Mouse (Mus musculus) heart, embryonic 11.5 days (tissue): ENCODE results near the gene Pms2. TPM values are rescaled to one million over a fixed set of nuclear protein-coding genes. Genes with fewer than 3 reads are reported as not detected.

Experiments used
- ATAC-seq: fragments of 200-750 bp; cut with Nextera tagmentation; replicated peaks from 2 replicates; pipeline ENCODE4 v1.8.0; 2017; ENCODE audit warnings: moderate library complexity; ENCODE audit not compliant: insufficient number of reproducible peaks, low FRiP score, low TSS enrichment
- H3K27ac ChIP-seq: fragments of 300-500 bp; sonication (generic); 2 replicates; pipeline ENCODE4 v1.5.1; 2014; ENCODE audit warnings: mild to moderate bottlenecking, low read depth, low read length
- H3K27me3 ChIP-seq: fragments of 300-500 bp; sonication (generic); 2 replicates; pipeline ENCODE4 v1.6.1; 2014; ENCODE audit warnings: mild to moderate bottlenecking, low read length, mixed read lengths; ENCODE audit not compliant: control insufficient read depth, insufficient read depth
- H3K36me3 ChIP-seq: fragments of 300-500 bp; sonication (generic); 2 replicates; pipeline ENCODE4 v1.6.1; 2014; ENCODE audit warnings: mild to moderate bottlenecking, low read length, moderate library complexity, mixed read lengths; ENCODE audit not compliant: control insufficient read depth, insufficient read depth
- H3K4me1 ChIP-seq: fragments of 300-500 bp; sonication (generic); 2 replicates; pipeline ENCODE4 v1.6.1; 2014; ENCODE audit warnings: low read length; ENCODE audit not compliant: control insufficient read depth, insufficient read depth
- H3K4me2 ChIP-seq: fragments of 300-500 bp; sonication (generic); 2 replicates; pipeline ENCODE4 v1.6.1; 2014; ENCODE audit warnings: mild to moderate bottlenecking, moderate library complexity
- H3K4me3 ChIP-seq: fragments of 300-500 bp; sonication (generic); 2 replicates; pipeline ENCODE4 v1.5.1; 2014; ENCODE audit warnings: low read depth, low read length
- H3K9ac ChIP-seq: fragments of 300-500 bp; sonication (generic); 2 replicates; pipeline ENCODE4 v1.6.1; 2014; ENCODE audit warnings: mild to moderate bottlenecking, low read depth, low read length, moderate library complexity
- H3K9me3 ChIP-seq: fragments of 300-500 bp; sonication (generic); replicated peaks from 2 replicates; pipeline ENCODE4 v1.6.1; 2016; ENCODE audit warnings: low read length; ENCODE audit not compliant: control insufficient read depth
- WGBS: fragments of 180-500 bp; shearing (Covaris S2); extraction: QIAGEN DNeasy Blood & Tissue Kit; methylation state at CpG from one replicate; pipeline ENCODE4 v1.1.7; 2014; ENCODE audit not compliant: insufficient replicate concordance; 5-methylcytosine and 5-hydroxymethylcytosine counted together
- polyA plus RNA-seq: library from polyadenylated mRNA; unstranded; fragments of >200 nt; fragmentation: Nextera tagmentation; extraction: Ambion mirVana; gene quantifications from 2 replicates; pipeline ENCODE4 v1.2.1, GENCODE M21; 2014

Pms2 gene
- polyA plus RNA-seq, 1 experiment from 2014 or later = 27.8 TPM

DNA sequence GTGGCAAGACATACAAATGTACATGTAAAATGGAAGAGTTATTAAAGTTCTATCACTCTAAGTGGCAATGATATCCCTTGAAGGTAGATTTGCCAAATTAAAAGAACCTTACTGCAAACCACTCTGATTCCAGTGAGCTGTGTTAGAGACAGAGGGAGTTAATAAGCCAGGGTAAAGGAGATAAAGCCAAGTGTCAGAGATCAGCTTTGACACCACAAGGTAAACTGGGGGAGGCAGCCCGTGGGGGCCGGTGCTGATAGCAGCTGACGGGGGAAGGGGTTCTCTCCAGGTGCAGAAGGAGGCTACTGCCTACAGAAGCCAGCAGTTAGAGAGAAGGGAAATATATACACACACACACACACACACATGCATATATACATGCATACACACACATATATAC, 62.9 kb downstream of the Pms2 start:
- Histone ChIP-seq H3K9ac (no peak overlapping the region), H3K4me1 (0 out of 2 replicates have a peak, but pooled peaks cover 4% of the 10 kb centered on the region), H3K36me3 (no peaks in the 10 kb centered on the region), H3K27ac (no peak overlapping the region), H3K4me3 (no peak overlapping the region), H3K9me3 (no peaks in the 10 kb centered on the region), H3K4me2 (no peak overlapping the region), H3K27me3 (no peaks in the 10 kb centered on the region)
- whole genome bisulfite sequencing = 14% methylated on average over 3 of the region's 3 CpGs
- ATAC-seq = no peak

GRCm38 (mm10) chr5:143974931-143975630, 65.3 kb downstream of the Pms2 start:
- Histone ChIP-seq H3K9ac (no peak overlapping the region), H3K4me3 (no peak overlapping the region), H3K27ac (no peak overlapping the region), H3K4me1 (0 out of 2 replicates have a peak, but pooled peaks cover 4% of the 10 kb centered on the region), H3K9me3 (no peaks in the 10 kb centered on the region), H3K27me3 (no peaks in the 10 kb centered on the region), H3K4me2 (no peak overlapping the region), H3K36me3 (no peaks in the 10 kb centered on the region)
- ATAC-seq = peak; percentile 69; the same call in 1 of the 2 replicates
- WGBS = 47% methylated on average over 4 of the region's 4 CpGs

DNA sequence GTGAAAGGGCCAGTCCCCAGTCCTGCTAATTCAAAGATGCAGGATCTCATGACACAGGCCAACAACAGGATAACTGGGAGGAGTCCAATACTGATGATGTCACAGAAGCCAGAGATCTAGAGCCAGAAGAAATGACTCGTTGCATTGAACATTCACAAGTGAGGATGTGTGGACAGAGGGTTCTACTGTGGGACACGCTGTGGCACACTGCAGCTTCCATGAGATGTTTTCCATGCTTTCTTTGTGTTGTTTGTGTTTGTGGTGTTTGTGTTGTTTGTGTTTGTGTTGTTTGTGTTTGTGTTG, 65.8 kb downstream of the Pms2 start:
- Histone ChIP-seq H3K4me2 (no peak overlapping the region), H3K27me3 (no peaks in the 10 kb centered on the region), H3K9ac (no peak overlapping the region), H3K9me3 (no peaks in the 10 kb centered on the region), H3K4me1 (0 out of 2 replicates have a peak, but pooled peaks cover 4% of the 10 kb centered on the region), H3K27ac (no peak overlapping the region), H3K36me3 (no peaks in the 10 kb centered on the region), H3K4me3 (no peak overlapping the region)
- ATAC-seq = no peak
- 67% methylated on average over 2 of the region's 2 CpGs for WGBS

DNA sequence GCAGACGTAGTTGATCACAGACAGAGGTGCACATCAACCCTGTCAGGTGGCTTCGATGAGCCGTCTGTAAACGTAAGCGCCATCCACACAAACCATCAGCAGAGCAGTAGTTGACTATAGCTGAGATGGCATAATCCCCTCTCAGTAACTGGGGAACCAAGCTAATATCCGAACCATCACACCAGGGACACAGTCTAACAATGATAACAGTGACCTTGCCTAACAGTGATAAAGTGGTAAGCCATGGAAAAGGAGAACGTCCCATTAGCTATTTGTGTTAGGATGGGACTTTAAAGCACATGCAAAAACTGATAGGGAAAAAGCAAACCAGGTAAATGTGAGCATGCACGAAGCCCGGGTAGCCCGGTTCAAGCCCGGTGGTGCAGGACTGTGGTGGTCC, 66.5 kb downstream of the Pms2 start:
- Histone ChIP-seq H3K36me3 (no peaks in the 10 kb centered on the region), H3K27me3 (no peaks in the 10 kb centered on the region), H3K9ac (0 out of 2 replicates have a peak overlapping the region, but pooled peaks have one; percentile 22), H3K9me3 (no peaks in the 10 kb centered on the region), H3K4me1 (peaks cover 8% of the 10 kb centered on the region; the same call in 1 of the 2 replicates), H3K27ac (no peak overlapping the region), H3K4me2 (no peak overlapping the region), H3K4me3 (no peak overlapping the region)
- no peak for ATAC-seq
- WGBS = 75% methylated on average over 11 of the region's 11 CpGs

DNA sequence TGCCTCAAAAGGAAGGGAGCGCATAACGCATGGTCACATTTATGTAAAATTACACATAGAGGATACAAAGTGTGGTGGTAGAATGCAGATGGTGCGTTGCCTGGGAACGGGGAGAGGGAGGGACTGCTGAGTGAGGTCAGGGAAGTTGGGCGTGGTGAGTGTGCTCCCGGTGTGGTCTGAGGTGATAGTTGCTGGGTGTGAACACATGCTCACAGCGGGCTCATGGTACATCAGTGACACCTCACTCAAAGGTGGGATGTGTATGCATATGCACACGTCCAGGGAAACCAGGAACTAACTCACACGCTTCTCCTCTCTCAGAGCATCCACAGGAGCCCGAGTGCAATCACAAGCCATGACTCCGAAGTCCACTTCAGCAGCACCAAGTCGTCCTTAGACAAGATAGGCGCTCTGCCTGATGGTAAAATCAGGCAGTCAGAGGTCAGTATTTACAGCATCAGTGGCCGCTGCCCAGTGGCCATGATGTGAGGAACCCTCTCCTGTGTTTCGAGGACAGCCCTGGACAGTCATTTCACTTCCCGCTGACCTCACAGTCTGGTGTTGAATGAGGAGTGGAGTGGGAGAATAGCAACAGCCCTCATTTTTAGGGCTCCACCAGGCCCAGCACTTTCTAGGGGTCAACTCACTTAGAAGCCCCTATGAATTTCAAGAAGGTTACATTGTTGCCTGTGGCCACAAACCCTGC, 67.1 kb downstream of the Pms2 start:
- H3K4me3 ChIP-seq = no peak overlapping the region
- 0 out of 2 replicates have a peak, but pooled peaks have one; percentile 61 for ATAC-seq
- no peaks in the 10 kb centered on the region for H3K27me3 ChIP-seq
- peaks cover 8% of the 10 kb centered on the region; the same call in 1 of the 2 replicates for H3K4me1 ChIP-seq
- H3K4me2 ChIP-seq = no peak overlapping the region
- no peak overlapping the region for H3K9ac ChIP-seq
- no peaks in the 10 kb centered on the region for H3K36me3 ChIP-seq
- no peaks in the 10 kb centered on the region for H3K9me3 ChIP-seq
- H3K27ac ChIP-seq = no peak overlapping the region
- WGBS = 54% methylated on average over 16 of the region's 16 CpGs

DNA sequence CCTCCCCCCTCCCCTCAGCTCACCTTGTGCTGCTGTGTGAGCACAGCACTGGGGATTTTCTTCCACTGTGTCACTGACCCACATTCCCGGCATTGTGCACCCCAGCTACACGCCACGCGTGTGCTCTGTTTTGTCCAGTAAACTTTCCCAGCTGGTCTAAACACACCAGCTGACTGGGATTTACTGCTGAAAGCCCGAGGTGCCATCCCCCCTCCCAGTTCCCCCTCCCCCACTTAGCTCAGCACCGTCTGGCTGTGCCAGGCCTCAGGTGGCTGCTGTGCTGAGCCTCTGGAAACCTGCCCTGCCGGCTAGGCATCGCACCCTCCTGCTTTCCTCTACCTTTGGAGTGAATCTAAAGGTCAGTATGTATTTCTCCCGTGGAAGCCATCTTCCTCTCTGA, 71.1 kb downstream of the Pms2 start:
- WGBS = 28% methylated on average over 9 of the region's 9 CpGs
- ATAC-seq = no peak
- Histone ChIP-seq H3K4me2 (peak overlapping the region; percentile 14; the same call in 1 of the 2 replicates), H3K27ac (no peak overlapping the region), H3K27me3 (no peaks in the 10 kb centered on the region), H3K4me3 (no peak overlapping the region), H3K4me1 (peaks cover 4% of the 10 kb centered on the region; the same call in 1 of the 2 replicates), H3K36me3 (peaks cover 3% of the 10 kb centered on the region; the same call in 1 of the 2 replicates), H3K9ac (no peak overlapping the region), H3K9me3 (no peaks in the 10 kb centered on the region)

- Histone ChIP-seq H3K27ac (no peak overlapping the region), H3K9ac (no peak overlapping the region), H3K9me3 (no peaks in the 10 kb centered on the region), H3K4me3 (no peak overlapping the region), H3K27me3 (no peaks in the 10 kb centered on the region), H3K36me3 (peaks cover 5% of the 10 kb centered on the region), H3K4me1 (peaks cover 4% of the 10 kb centered on the region; the same call in 1 of the 2 replicates), H3K4me2 (no peak overlapping the region)
- ATAC-seq = no peak
- WGBS = 52% methylated on average over 2 of the region's 2 CpGs
These were observed 72.6 kb downstream of the Pms2 start for GRCm38 (mm10) chr5:143982361-143982760.
